Mouse (Mus musculus): ENCODE data around the gene Plrg1. TPM values are rescaled to one million over a fixed set of nuclear protein-coding genes. Genes with fewer than 3 reads are reported as not detected.

Gene Plrg1
- polyA plus RNA-seq, 1 experiment = 30.1 TPM

DNA sequence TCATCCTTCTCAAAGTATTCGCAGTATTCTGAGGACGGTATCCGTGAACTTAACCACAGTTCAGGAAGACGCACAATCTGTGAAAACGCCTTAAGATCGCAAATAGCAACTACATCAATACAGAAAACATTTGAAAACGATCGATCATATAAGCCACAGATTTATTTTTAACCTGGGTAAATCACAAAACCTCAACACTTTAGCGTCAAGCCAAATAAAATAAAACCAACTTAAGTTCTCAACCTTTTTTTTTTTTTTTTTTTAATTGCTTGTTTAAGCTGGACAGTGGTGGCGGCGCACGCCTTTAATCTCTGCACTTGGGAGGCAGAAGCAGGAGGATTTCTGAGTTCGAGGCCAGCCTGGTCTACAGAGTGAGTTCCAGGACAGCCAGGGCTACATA, 563 bp upstream of the Plrg1 start:
- Histone ChIP-seq H3K27ac (ENCODE audit: control insufficient read depth, insufficient read depth, low read depth, low read length, poor library complexity) (no peak overlapping the region), H3K4me3 (replicated peaks; ENCODE audit: control insufficient read depth, low read depth, low read length) (peak overlapping the region; percentile 64), H3K4me1 (ENCODE audit: control insufficient read depth, insufficient read depth, low read length) (no peaks in the 10 kb centered on the region)
- 15% methylated on average over 13 of the region's 13 CpGs for WGBS
- no peak for TF ChIP-seq CTCF (IDR thresholded peaks at IDR 0.05; ENCODE audit: control insufficient read depth, insufficient read depth, low read length)
- no peak for TF ChIP-seq POLR2A (IDR thresholded peaks at IDR 0.05; ENCODE audit: borderline replicate concordance, control insufficient read depth, low read depth, low read length)

DNA sequence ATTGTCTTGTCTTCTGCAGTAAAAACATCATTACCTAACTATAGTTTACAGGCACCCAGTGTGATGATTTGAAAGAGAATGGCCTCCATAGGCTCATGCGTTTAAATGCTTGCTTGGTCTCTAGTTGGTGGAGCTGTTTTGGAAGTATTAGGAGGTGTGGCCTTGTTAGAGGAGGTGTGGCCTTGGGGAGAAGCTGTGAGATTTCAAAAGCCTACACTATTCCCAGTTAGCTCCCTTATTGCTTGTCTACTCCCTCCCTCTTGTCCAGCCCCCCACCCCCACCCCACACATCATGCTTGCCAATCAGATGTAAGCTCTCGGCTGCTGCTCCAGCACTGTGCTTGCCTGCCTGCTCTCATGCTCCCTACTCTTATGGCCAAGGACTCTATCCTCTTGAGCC, 1.7 kb downstream of the Plrg1 start:
- Histone ChIP-seq H3K27ac (ENCODE audit: control insufficient read depth, insufficient read depth, low read depth, low read length, poor library complexity) (no peak overlapping the region), H3K4me1 (ENCODE audit: control insufficient read depth, insufficient read depth, low read length) (no peaks in the 10 kb centered on the region), H3K4me3 (replicated peaks; ENCODE audit: control insufficient read depth, low read depth, low read length) (no peak overlapping the region)
- no peak for TF ChIP-seq CTCF (IDR thresholded peaks at IDR 0.05; ENCODE audit: control insufficient read depth, insufficient read depth, low read length)
- no peak for TF ChIP-seq POLR2A (IDR thresholded peaks at IDR 0.05; ENCODE audit: borderline replicate concordance, control insufficient read depth, low read depth, low read length)
- WGBS = 98% methylated on average over 2 of the region's 2 CpGs

DNA sequence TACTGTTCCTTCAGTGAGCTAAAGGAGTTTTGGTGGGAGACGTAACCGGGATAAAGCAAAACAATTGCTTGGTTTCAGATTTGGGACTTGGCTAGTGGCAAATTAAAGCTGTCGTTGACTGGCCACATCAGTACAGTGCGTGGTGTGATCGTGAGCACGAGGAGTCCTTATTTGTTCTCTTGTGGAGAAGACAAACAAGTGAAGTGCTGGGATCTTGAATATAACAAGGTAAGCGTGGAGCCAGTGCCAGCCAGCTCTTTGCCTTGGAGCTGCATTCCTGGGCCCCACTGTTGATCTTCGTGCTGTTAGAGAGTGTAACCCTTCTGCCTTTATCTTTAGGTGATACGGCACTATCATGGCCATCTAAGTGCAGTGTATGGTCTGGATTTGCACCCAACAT, 12.6 kb downstream of the Plrg1 start:
- H3K27ac ChIP-seq (ENCODE audit: control insufficient read depth, insufficient read depth, low read depth, low read length, poor library complexity) = no peak overlapping the region
- no peaks in the 10 kb centered on the region for H3K4me1 ChIP-seq (ENCODE audit: control insufficient read depth, insufficient read depth, low read length)
- H3K4me3 ChIP-seq (replicated peaks; ENCODE audit: control insufficient read depth, low read depth, low read length) = no peak overlapping the region
- TF ChIP-seq CTCF (IDR thresholded peaks at IDR 0.05; ENCODE audit: control insufficient read depth, insufficient read depth, low read length) (no peak), POLR2A (IDR thresholded peaks at IDR 0.05; ENCODE audit: borderline replicate concordance, control insufficient read depth, low read depth, low read length) (no peak)
- 89% methylated on average over 9 of the region's 9 CpGs for WGBS

DNA sequence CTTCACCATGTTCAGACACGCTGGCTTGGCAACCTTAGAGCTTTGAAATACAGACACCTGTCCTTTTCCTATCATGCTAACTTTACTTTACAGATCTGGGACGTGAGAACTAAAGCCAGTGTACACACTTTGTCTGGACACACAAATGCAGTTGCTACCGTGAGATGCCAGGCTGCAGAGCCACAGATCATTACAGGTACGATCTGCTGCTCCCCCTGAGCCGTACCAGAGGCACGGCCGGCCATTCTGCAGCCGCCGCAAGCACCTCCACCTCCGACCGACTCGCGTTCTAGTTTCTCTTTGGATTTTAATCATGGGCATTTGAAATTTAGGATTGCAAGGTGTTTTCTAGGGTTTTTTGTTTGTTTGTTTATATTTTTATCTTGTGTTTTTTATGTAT, 13.5 kb downstream of the Plrg1 start:
- no peak for TF ChIP-seq POLR2A (IDR thresholded peaks at IDR 0.05; ENCODE audit: borderline replicate concordance, control insufficient read depth, low read depth, low read length)
- TF ChIP-seq CTCF (IDR thresholded peaks at IDR 0.05; ENCODE audit: control insufficient read depth, insufficient read depth, low read length) = no peak
- Histone ChIP-seq H3K4me3 (replicated peaks; ENCODE audit: control insufficient read depth, low read depth, low read length) (no peak overlapping the region), H3K4me1 (ENCODE audit: control insufficient read depth, insufficient read depth, low read length) (no peaks in the 10 kb centered on the region), H3K27ac (ENCODE audit: control insufficient read depth, insufficient read depth, low read depth, low read length, poor library complexity) (no peak overlapping the region)
- WGBS = 93% methylated on average over 13 of the region's 13 CpGs

DNA sequence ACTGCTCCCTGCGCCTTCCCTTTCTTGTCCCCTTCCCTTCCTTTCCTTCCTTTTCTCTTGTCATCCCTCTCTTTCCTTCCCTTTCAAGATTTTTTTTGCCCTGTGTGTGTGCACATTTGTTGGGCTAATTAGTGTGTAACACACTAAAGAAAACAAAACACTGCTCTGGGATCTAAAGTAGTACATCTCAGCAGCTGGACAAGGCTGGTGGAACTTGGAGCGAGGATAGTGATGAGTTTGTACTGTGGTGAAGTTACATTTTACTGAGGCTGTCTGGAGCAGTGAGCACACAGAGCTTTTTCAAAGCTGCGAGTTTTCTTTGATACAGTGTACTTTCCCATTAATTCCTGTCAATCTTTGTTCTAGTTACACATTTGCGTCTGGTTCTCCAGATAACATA, 14.9 kb downstream of the Plrg1 start:
- no peak for TF ChIP-seq POLR2A (IDR thresholded peaks at IDR 0.05; ENCODE audit: borderline replicate concordance, control insufficient read depth, low read depth, low read length)
- TF ChIP-seq CTCF (IDR thresholded peaks at IDR 0.05; ENCODE audit: control insufficient read depth, insufficient read depth, low read length) = no peak
- Histone ChIP-seq H3K4me3 (replicated peaks; ENCODE audit: control insufficient read depth, low read depth, low read length) (no peak overlapping the region), H3K4me1 (ENCODE audit: control insufficient read depth, insufficient read depth, low read length) (no peaks in the 10 kb centered on the region), H3K27ac (ENCODE audit: control insufficient read depth, insufficient read depth, low read depth, low read length, poor library complexity) (no peak overlapping the region)
- WGBS = 82% methylated on average over 4 of the region's 4 CpGs

DNA sequence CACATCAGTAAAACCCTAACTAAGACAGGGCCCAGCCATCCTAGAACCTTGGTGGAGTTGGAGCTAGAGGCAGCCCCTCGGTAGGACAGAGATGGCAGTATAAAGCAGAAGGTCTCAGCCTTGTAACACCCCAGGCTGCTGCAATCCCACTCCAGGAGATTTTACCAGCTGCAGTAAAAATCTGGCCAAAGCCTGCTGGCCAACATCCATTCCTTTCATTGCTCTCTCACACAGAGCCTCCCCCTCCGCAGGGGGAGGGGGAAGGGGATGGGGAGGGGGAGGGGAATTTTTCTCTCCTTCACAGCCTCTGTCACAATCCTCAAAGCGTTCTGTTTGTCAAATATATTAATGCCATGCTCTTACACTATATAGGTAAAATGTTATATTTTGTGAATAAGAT, 21.2 kb downstream of the Plrg1 start:
- no peaks in the 10 kb centered on the region for H3K4me1 ChIP-seq (ENCODE audit: control insufficient read depth, insufficient read depth, low read length)
- 48% methylated on average over 3 of the region's 3 CpGs for WGBS
- no peak overlapping the region for H3K27ac ChIP-seq (ENCODE audit: control insufficient read depth, insufficient read depth, low read depth, low read length, poor library complexity)
- no peak overlapping the region for H3K4me3 ChIP-seq (replicated peaks; ENCODE audit: control insufficient read depth, low read depth, low read length)
- TF ChIP-seq CTCF (IDR thresholded peaks at IDR 0.05; ENCODE audit: control insufficient read depth, insufficient read depth, low read length) = no peak
- TF ChIP-seq POLR2A (IDR thresholded peaks at IDR 0.05; ENCODE audit: borderline replicate concordance, control insufficient read depth, low read depth, low read length) = no peak

DNA sequence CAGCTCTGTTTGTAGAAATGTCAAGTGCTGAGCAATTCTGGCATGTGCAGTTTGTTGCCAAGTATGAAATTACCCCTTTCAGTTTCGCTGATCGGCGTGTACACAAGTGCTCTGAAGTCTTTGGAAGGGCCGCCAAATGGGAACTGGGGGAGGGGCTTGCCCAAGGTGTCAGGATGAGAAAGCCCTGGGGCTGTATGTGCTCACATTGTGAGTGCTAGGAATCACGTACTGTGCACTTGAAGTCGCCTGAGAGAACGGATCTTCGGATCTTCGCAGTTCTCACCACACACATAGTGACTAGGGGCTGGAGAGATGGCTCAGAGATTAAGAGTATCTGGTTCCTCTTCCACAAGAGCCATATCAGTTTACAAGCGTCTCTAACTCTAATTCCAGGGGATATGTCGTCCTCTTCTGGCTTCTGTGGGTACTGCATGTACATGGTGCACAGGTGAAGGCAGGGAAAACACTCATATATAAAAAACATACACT, 25.3 kb downstream of the Plrg1 start:
- TF ChIP-seq CTCF (IDR thresholded peaks at IDR 0.05; ENCODE audit: control insufficient read depth, insufficient read depth, low read length) (0 out of 2 replicates have a peak, but pooled peaks have one; percentile 7), POLR2A (IDR thresholded peaks at IDR 0.05; ENCODE audit: borderline replicate concordance, control insufficient read depth, low read depth, low read length) (no peak)
- H3K27ac ChIP-seq (ENCODE audit: control insufficient read depth, insufficient read depth, low read depth, low read length, poor library complexity) = no peak overlapping the region
- WGBS = 1% methylated on average over 11 of the region's 11 CpGs
- no peaks in the 10 kb centered on the region for H3K4me1 ChIP-seq (ENCODE audit: control insufficient read depth, insufficient read depth, low read length)
- H3K4me3 ChIP-seq (replicated peaks; ENCODE audit: control insufficient read depth, low read depth, low read length) = peak overlapping the region; percentile 10

DNA sequence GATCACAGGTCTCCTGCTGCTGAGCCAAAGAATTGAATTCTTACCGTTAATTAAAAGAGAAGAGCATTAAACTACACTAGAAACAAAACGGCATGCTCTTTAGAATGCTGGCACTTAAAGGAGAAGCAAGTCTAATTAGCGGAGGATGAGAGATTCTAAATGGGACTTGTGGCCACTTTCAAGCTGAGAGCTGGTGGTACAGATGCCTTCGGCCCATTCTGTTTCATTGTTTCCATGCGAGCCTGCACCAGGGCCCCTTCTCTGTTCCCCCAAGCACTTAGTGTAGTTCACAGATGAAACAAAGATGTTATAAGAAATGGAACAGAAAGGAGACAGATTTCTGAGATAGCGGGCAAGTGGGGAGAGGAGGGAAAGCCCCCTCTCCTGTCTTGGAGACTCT, 42.3 kb downstream of the Plrg1 start:
- no peak overlapping the region for H3K4me3 ChIP-seq (replicated peaks; ENCODE audit: control insufficient read depth, low read depth, low read length)
- no peak for TF ChIP-seq CTCF (IDR thresholded peaks at IDR 0.05; ENCODE audit: control insufficient read depth, insufficient read depth, low read length)
- no peak for TF ChIP-seq POLR2A (IDR thresholded peaks at IDR 0.05; ENCODE audit: borderline replicate concordance, control insufficient read depth, low read depth, low read length)
- no peaks in the 10 kb centered on the region for H3K4me1 ChIP-seq (ENCODE audit: control insufficient read depth, insufficient read depth, low read length)
- WGBS = 76% methylated on average over 6 of the region's 6 CpGs
- H3K27ac ChIP-seq (ENCODE audit: control insufficient read depth, insufficient read depth, low read depth, low read length, poor library complexity) = no peak overlapping the region

DNA sequence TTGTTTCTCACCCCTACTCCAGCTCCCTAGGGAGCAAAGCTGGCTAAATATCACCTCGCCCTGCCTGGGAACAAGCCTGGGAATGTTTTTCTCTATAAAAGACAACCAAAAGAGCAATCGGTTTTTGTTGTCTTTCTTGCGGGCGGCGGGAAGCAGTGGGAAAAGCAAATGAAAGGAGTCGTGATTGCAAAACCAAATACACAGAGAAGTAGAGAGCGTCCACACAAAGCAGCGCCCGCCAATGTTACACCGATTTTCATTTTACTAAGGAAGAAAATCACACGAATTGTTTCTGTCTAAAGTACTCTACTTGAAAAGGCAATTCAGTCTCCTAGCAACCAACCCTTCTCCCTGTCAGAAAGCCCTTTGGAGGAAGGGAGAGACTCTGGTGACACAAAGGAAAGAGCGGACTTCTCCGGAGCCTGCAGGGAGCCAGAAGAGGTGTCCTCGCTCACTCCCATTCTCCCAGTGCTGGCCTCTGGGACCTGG, 43.3 kb downstream of the Plrg1 start:
- H3K4me3 ChIP-seq (replicated peaks; ENCODE audit: control insufficient read depth, low read depth, low read length) = no peak overlapping the region
- no peak overlapping the region for H3K27ac ChIP-seq (ENCODE audit: control insufficient read depth, insufficient read depth, low read depth, low read length, poor library complexity)
- WGBS = 39% methylated on average over 14 of the region's 14 CpGs
- H3K4me1 ChIP-seq (ENCODE audit: control insufficient read depth, insufficient read depth, low read length) = no peaks in the 10 kb centered on the region
- TF ChIP-seq POLR2A (IDR thresholded peaks at IDR 0.05; ENCODE audit: borderline replicate concordance, control insufficient read depth, low read depth, low read length) (no peak), CTCF (IDR thresholded peaks at IDR 0.05; ENCODE audit: control insufficient read depth, insufficient read depth, low read length) (no peak)
